Mouse (Mus musculus): ENCODE results near the gene Lcor. TPM values are rescaled to one million over a fixed set of nuclear protein-coding genes. Genes with fewer than 3 reads are reported as not detected.

Lcor gene
- total RNA-seq, 2 experiments from 2014 or later: 21.7 to 23.8 TPM

DNA sequence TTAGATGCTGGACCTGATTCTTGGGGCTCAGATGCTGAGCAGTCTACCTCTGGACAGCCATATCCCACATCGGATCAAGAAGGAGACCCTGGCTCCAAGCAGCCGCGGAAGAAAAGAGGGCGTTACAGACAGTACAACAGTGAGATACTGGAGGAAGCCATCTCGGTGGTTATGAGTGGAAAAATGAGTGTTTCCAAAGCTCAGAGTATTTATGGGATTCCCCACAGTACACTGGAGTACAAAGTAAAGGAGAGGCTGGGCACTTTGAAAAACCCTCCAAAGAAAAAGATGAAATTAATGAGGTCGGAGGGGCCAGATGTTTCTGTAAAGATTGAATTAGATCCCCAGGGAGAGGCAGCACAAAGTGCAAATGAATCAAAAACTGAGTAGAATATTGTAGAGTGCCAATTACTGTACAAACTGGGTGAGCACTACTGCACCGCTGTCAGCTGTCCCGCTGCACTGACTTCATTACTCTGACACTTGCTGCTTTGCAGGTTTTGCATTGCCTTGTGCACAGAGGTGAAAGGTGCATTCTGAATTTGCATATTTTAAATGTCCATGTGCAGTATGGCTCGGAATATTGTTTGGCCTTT lies 76.6 kb downstream of the Lcor start:
- DNase-seq (ENCODE audit: low spot score in 2 of 2): no peak

DNA sequence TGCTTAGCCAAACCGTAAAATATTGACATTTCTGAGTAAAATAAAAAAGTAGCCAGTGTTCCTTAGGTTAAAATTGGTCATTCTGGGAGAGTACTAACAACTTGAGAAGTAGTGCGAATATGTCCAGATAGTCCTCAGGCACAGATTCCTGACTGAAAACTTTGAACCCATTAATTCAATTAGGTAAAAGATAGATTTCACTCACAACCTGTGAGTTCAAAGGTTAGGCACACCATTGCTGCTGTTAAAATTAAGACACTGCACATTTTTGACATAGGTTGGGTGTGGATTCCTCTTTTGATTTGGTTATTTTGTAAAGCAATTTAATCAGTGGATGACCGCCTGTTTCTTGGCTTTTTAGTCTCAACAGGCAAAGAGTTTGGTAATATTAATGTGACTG lies 78.4 kb downstream of the Lcor start:
- DNase-seq (ENCODE audit: low spot score in 2 of 2): no peak

DNA sequence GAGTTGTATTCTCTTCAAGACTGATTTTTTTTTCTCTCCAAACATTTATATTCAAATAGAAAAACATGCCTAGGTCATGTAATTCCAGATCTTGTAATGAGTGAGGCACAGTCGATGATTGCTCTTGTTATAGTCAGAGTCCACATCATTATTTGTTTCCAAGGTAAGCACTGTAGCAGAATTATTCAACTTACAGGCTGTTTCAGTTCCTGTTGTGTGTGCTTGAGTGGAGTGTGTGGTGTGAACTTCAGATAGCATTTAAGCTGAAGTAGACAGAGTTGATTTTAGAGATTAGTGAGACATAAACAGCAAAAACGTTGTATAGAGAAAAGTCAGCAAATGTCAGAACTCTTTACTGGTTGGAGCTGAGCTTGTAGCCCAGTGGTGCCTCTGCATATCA lies 86.4 kb downstream of the Lcor start:
- no peak for DNase-seq (ENCODE audit: low spot score in 2 of 2)

DNA sequence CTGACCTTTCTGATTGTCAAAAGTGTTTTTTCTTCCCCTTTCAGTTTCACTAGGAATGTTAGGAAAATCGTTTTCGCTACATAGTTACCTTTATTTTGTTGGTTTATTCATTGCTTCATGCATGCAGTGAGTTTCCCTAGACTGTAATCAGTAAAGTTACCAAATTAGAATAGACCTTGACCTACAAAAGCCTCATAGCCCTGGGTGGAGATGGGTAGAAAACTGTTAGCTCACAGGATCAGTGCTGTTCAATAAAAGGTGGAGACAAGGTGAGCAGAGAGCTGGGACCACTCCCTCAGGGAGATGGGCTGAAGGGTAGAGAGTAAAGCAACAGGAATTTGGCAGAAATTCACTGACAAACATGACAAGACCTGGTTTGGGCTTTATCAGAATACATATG lies 91.3 kb downstream of the Lcor start:
- no peak for DNase-seq (ENCODE audit: low spot score in 2 of 2)

DNA sequence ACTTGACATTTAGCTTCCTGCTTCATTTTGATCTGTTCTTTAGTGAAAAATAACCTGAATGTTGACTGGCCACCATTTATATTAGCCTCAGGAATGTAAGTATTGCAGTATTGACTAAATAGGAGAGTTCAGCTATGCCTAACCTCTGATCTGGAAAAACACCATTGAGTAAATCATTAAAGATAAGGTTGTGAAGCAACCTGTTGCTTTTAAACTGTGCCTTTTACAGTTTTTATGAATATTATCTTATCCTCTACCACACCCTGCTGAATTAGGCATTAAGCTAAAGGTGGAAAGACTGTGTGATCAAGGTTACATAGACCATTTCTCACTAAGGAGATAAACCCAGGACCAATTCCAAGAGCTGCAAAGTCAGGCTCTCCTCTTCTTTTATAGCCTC lies 95.1 kb downstream of the Lcor start:
- no peak for DNase-seq (ENCODE audit: low spot score in 2 of 2)

DNA sequence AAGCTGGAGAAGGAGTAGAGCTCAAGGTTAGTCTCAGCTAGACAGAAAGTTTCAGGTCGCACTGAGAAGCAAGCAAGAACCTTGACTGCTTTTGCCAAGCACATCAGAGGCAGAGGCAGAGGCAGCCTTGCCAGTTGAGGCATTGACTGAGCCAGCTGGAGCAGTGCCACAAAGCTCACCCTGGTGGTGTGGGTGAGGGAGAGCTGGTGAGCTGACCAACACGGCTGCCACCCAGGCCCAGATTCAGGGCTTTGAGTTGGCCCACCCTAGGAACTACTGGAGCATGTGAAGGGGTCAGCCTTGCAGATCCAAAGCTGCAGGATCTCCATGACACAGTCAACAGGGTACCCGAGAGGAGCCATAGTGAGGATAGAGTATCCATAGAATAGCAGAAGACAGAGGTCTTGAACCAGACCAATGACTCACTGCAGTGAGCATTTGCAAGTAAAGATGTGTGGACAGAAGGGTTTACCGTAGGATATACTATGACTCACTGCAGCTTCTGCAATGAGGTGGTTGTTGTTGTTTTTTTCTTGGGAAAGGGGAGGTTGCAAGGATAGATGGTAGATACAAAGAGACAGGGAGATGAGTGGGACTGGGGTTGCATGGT lies 97.0 kb downstream of the Lcor start:
- no peak for DNase-seq (ENCODE audit: low spot score in 2 of 2)

DNA sequence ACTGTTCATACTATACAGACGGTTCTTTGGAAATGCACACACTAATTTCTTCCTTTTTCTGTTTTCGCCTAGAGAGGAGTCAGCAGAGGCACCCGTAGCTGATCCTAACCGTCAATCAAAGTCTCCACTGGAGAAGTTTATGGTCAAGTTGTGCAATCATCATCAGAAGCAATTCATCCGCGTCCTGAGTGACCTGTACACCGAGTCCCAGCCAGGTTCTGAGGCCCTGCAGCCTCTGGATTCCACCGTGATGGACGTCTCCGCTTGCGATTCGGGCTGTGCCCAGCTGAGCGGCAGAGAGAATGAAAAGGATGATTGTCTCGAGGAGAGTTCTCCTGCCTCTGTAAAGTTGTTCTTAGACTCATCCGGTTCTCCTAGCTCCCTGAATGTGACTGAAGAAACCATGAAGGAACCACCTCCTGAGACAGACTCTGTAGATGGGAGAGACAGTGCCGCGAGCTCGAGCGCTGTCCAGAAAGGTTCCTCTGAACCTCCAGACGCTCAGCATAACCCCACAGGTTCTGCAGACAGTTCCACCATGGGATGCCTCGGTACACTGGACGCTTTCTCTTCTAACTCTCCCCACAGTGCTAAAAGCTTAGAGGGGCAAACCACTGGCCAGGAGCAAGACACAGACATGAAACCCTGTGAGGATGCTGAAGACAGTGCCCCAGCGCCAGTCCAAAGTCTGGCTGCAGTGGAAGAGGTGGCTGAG lies 99.4 kb downstream of the Lcor start, which contains the start of gene Gm340:
TSS of gene Gm340 (plus strand) at position 665 of the 715 bp plus-strand sequence.
- DNase-seq (ENCODE audit: low spot score in 2 of 2): no peak

DNA sequence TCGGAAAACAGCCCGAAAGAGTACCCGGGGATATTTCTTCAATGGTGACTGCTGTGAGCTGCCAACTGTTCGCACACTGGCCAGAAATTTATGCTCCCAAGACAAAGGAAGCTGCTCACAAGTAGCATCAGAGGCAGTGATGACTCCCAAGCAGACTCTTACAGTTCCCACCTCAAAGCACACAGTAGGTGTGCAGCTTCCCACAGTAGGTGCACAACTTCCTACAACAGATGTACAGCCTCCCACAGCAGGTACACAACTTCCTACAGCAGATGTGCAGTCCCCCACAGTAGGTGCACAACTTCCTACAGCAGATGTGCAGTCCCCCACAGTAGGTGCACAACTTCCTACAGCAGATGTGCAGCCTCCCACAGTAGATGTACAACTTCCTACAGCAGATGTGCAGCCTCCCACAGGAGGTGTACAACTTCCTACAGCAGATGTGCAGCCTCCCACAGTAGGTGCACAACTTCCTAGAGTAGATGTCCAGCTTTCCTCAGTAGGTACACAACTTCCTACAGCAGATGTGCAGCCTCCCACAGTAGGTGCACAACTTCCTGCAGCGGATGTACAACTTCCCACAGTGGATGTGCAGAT lies 100.6 kb downstream of the Lcor start:
- DNase-seq (ENCODE audit: low spot score in 2 of 2): no peak

DNA sequence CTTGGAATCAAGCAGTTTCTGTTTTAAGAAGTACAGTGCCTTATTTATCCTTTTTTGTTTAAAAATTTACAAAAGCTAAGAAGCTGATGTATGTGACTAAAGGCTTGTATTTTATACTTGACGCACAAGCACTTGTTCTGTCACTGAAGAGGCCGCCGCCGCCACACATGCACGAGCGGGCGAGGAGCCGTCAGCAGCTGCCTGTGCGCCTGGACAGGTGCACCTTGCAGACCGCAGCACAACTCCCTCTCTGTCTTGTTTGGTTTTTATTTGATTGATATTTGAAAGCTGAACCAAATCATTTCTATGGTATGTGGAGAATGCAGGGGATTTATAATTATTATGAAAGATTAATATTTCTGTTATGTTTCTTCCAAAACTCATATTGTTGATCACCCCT lies 104.3 kb downstream of the Lcor start:
- no peak for DNase-seq (ENCODE audit: low spot score in 2 of 2)

DNA sequence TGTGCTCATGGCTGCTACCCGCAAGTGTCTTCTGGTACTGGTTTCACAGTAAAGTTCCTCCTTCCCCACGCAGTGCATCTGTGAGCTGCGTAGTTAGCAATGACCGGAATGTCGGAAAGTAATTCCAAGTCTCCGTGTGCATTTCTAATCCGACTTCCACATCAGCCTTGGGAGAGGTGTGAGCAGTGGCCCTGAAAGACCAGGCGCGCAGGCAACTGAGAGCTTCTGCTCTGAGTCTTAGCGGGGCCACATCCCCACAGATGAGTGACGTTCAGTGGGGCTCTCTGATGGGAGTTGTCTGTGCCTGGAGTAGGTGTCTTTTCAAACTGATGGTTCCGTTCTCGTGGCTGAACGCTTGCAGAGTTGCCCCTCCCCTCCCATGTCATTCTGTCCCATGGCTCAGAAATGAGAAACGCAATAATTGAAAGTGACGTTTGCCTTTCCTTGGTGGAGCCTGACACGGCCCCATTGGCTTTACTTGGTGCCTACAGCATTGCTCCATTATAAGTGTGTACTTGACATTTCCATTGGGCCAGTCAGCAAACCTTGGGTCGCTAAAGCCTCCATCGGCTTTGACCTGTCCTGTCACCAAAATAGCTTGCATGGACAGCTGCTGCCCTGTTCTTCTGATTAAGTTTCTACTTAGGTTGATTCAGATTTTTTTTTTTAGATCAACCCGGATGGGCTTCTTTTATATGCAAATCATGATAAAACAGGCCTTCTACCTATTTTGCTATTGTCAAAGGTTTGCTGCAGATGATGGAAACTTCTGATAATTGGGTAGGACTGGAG lies 105.2 kb downstream of the Lcor start:
- no peak for DNase-seq (ENCODE audit: low spot score in 2 of 2)

DNA sequence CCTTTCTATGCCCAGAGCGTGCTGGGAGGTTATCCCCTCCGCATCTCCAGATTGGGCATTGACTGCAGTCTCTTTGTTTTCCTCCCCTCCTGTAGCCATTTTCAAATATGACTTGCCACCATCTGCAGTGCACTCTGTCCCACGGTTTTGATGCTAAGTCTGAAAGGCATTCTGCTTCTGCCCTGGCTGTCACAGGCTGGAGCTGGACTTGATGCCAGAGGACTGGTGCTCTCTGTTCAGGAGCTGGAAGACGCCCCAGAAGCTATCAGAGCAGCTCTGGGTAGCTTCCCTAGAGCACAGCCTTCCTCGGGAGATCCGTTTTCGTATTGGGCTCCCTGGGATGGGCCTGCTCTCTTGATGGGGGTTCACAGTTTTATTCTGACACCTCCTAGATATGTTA lies 106.6 kb downstream of the Lcor start:
- DNase-seq (ENCODE audit: low spot score in 2 of 2): no peak

DNA sequence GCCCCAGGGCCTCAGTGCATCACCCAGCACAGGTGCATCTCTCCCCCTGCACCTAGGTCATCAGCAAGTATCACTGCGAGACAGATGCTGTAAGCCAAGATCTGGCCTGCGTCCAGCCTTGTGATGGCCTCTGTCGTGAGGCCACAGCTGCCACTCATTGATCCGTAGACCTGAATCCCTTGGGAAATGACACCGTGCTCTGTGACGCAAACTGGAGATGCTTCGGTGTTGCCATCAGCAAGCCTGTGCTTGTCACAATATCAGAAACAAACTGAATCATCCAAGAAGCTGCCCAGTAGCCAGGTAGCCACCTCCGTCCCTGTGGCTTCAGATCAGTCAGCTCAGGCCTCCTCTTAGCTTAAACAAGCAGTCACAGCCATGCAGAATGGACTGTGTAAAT lies 107.2 kb downstream of the Lcor start:
- no peak for DNase-seq (ENCODE audit: low spot score in 2 of 2)

DNA sequence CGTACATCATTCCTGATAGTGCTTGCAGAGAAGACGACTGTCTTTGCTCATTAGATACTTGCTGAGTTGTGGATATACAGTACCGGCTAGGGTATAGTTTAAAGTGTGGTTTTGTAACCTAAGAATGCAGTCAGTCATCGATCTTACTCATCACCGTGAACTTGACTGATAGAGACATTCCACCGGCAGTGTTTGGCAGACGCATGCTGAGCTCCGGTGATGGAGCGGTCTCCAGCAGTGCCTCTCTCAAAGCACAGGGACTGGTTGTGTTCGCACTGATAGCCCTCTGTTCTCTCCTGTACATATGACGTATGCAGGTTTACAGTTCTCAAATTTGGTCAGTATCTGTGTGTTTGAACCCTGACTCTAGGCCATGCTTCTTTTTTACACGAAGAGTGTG lies 109.4 kb downstream of the Lcor start:
- DNase-seq (ENCODE audit: low spot score in 2 of 2): no peak

DNA sequence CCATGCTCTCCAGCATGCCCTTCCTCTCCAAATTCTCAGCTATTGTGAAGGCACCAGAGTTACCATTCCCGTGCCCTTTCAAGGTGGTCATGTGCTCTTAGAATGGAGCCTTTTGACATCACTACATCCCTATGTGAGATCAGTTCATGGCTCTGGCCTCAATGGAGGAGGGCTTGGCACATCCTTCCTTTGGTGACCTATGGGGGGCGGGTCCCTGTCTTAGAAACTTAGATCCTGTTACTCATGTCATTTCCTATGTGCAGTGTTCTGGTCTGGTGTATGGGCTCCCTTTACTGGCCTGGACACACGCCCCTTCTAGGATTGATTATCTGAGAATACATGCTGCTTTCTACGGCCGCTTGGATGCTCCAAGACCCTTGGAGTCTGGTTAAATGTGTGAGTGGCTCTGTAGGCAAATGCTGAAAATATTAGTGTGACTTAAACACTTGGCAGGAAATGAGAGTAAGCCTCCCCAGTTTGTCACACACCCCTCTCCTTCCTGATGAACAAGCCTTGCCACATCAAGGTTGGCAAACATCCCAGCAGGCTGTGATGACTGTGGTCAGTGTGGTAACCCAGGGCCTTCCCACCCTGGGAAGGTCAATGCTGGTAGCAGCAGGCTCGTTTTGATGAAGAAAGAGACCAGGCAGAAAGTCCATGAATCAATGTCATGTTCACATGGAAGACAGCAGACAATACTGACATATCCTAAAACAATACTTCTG lies 114.9 kb downstream of the Lcor start:
- DNase-seq (ENCODE audit: low spot score in 2 of 2): no peak

DNA sequence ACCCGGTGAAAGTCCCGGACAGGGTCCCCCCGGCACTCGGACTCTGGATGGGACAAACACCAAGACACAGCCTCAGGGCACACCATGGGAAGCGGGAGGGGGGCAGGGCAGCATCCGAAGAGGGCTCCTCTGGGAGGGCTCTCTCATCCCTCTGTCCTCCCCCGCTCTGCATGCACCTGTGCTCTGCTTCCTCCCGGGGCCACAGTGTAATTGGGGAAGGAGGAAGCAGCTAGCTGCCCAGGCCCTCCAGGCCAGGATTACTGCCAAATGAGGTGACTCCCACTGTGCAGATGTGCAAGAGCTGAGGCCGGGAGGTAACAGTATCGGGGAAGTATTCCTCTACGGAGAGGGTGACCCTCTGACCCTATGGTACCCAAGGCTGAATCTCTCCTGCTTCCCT lies 118.2 kb downstream of the Lcor start:
- no peak for DNase-seq (ENCODE audit: low spot score in 2 of 2)

DNA sequence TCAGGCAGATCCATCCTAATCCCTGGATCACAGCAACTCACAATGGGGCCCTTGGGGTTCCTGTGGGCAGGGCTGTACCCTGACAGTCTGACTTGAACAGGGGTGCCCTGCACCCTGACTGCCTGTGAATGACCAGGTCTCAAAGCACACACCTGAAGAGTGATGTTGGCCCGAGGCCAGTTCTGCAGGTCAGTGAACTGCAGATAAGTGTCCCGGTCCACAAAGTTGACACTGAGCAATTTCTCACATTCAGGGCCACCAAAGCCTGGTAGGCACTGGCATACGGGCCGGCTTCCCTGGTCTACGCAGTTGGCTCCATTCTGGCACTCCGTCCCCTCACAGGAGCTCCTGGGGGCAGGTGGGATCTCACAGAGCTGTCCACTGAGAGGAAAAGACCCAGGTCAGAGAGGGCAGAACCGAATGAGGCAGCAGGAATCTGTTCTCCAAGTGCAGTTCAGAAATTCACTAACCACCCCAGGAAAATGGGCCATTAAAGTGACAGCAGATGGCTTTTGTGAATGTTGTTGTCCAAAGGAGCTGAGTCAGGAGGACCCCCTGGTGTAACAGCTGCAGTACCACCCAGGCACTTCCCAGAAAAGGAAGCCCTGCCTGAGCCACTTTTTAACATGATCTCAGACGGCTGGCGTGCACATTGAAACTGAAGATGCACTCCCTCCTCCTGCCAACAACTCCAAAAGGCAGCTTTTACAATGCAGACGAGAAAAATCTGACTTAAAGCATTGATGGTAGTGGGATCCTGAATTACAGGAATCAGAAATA lies 124.0 kb downstream of the Lcor start:
- DNase-seq (ENCODE audit: low spot score in 2 of 2): no peak

DNA sequence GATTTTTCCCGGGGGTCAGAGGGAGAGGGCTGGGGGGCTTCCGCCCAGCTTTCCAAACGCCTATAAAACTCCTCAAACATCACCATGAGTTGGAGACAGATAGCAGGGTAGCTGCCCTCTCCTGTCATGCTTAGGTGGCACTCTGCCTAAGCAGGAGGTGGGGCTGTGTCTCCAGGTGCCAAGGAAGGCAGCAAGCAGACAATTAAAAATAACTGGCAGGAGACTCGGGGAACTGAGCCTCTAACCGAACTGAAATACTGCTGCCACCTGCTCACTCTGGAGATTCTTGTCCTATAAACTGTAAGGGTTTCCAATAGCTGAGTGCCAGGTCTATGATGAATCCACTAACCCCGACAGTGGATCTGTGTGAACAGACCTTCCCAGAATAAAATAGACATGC lies 129.2 kb downstream of the Lcor start:
- DNase-seq (ENCODE audit: low spot score in 2 of 2): no peak
